Comparison of ENCODE assay signal across 9 mouse cellular contexts in genomic region chr5:111799700-111800311, GRCm38 (mm10).
DNase-seq lines count a peak whose midpoint lies in the region; ATAC-seq and TF ChIP-seq lines count a peak whose summit lies in the region.
"Had no signal": no experiment of that assay in that cellular context is flagged by ENCODE, and none has a peak within 500 bp of the region (broad histone marks: within the 10 kb centered on the region; RNA-seq: fewer than 3 reads in every experiment).

No protein-coding gene starts in this region.

- no peak overlapping the region for H3K9ac ChIP-seq in hindbrain, embryonic 15.5 days

- ATAC-seq in hindbrain, embryonic 15.5 days (ENCODE audit: low FRiP score, low read depth) = peak; percentile 63; the same call in 1 of the 2 replicates

- H3K9me3 ChIP-seq in hindbrain, embryonic 15.5 days = no peaks in the 10 kb centered on the region

- TF ChIP-seq POLR2A in brain, embryonic 14.5 days (IDR thresholded peaks at IDR 0.05; ENCODE audit: borderline replicate concordance, extremely low read depth, insufficient read depth, insufficient read length, poor library complexity, severe bottlenecking) = no peak
- TF ChIP-seq POLR2A in lung, adult 2 months (IDR thresholded peaks at IDR 0.05; ENCODE audit: borderline replicate concordance, extremely low read depth, low read depth, low read length) = no peak
- TF ChIP-seq POLR2A in testis, adult 2 months (IDR thresholded peaks at IDR 0.05; ENCODE audit: control insufficient read depth, low read depth, low read length) = no peak

- TF ChIP-seq CTCF in brain, embryonic 14.5 days (IDR thresholded peaks at IDR 0.05; ENCODE audit: borderline replicate concordance, extremely low read depth, insufficient read depth, insufficient read length) = no peak
- TF ChIP-seq CTCF in gastrocnemius, adult 2 months (IDR thresholded peaks at IDR 0.05) = no peak
- TF ChIP-seq CTCF in lung, adult 2 months (IDR thresholded peaks at IDR 0.05; ENCODE audit: insufficient read depth, low read length) = no peak
- TF ChIP-seq CTCF in testis, adult 2 months (IDR thresholded peaks at IDR 0.05; ENCODE audit: control insufficient read depth, insufficient read depth, insufficient replicate concordance, low read depth, low read length) = no peak

- intact Hi-C loops in gastrocnemius, adult 2 months (cut with DNase I) = loop anchor here (5.0 to 10.0 kb wide), 3 partner anchors 38 to 383 kb away; partner anchors contain the start of gene Mn1
- intact Hi-C loops in left cerebral cortex, postnatal 36 days (cut with DNase I) = no loop called here

- no peaks in the 10 kb centered on the region for H3K27me3 ChIP-seq in hindbrain, embryonic 15.5 days
- no peaks in the 10 kb centered on the region for H3K27me3 ChIP-seq in testis, adult 2 months (ENCODE audit: control insufficient read depth, insufficient read depth, low read length)

- peaks cover 11% of the 10 kb centered on the region for H3K4me1 ChIP-seq in hindbrain, embryonic 15.5 days (replicated peaks)
- no peaks in the 10 kb centered on the region for H3K4me1 ChIP-seq in lung, adult 2 months (ENCODE audit: control insufficient read depth, insufficient read depth, low read length)
- peaks cover 3% of the 10 kb centered on the region; the same call in 1 of the 2 replicates for H3K4me1 ChIP-seq in testis, adult 2 months (ENCODE audit: control insufficient read depth, insufficient read depth, low read length)

- peak; percentile 35 for DNase-seq in ZHBTc4 (ENCODE audit: low read depth, low spot score)
- peak; percentile 44 for DNase-seq in brain, embryonic 14.5 days (ENCODE audit: low read depth)
- peak; percentile 97 for DNase-seq in gastrocnemius, adult 2 months
- DNase-seq in lung, adult 2 months = peak; percentile 44
- DNase-seq in B cell, adult 2 months = no peak
- DNase-seq in left cerebral cortex, postnatal 36 days (ENCODE audit: low spot score in 2 of 2) = no peak

- 53% methylated on average over 15 of the region's 15 CpGs for WGBS in hindbrain, embryonic 15.5 days
- 20% methylated on average over 15 of the region's 15 CpGs for WGBS in lung, adult 2 months

- H3K36me3 ChIP-seq in hindbrain, embryonic 15.5 days = no peaks in the 10 kb centered on the region
- no peaks in the 10 kb centered on the region for H3K36me3 ChIP-seq in testis, adult 2 months (ENCODE audit: control insufficient read depth, insufficient read depth, low read length)

- H3K27ac ChIP-seq in gastrocnemius, adult 2 months = peak overlapping the region; percentile 94
- H3K27ac ChIP-seq in hindbrain, embryonic 15.5 days (replicated peaks) = no peak overlapping the region
- peak overlapping the region; percentile 58 for H3K27ac ChIP-seq in testis, adult 2 months (ENCODE audit: control insufficient read depth, insufficient read depth, low read depth, low read length)

- peak overlapping the region; percentile 54 for H3K4me3 ChIP-seq in gastrocnemius, adult 2 months
- H3K4me3 ChIP-seq in hindbrain, embryonic 15.5 days = no peak overlapping the region
- H3K4me3 ChIP-seq in lung, adult 2 months (replicated peaks; ENCODE audit: extremely low read depth, low read depth, low read length) = no peak overlapping the region
- H3K4me3 ChIP-seq in testis, adult 2 months (ENCODE audit: control insufficient read depth, low read depth, low read length) = no peak overlapping the region
- H3K4me3 ChIP-seq: erythroblast, embryonic 14.5 days had no signal

- H3K4me2 ChIP-seq in hindbrain, embryonic 15.5 days = no peak overlapping the region

Comparison
In these comparisons a context has a peak if more than half of its experiments do, and no peak if none do; other contexts are left out.
1. DNase-seq: peak in ZHBTc4 (single experiment), brain, embryonic 14.5 days (single experiment), gastrocnemius, adult 2 months (single experiment) and lung, adult 2 months (single experiment); none in B cell, adult 2 months (0 of 2) and left cerebral cortex, postnatal 36 days (0 of 2).